Mouse (Mus musculus) MEL (cell line): ENCODE measurements around the gene Muc2.

Source experiments
- BHLHE40 ChIP-seq: IDR thresholded peaks from 2 replicates; pipeline ENCODE4 v1.6.1; 2012; ENCODE audit warnings: low read depth, mild to moderate bottlenecking, inconsistent platforms, low read length, improper control_type of control experiment, borderline replicate concordance
- CTCF ChIP-seq, 3 experiments: IDR thresholded peaks in 2 of 3; conservative IDR thresholded peaks in 1 of 3; 2 replicates each; pipeline ENCODE4 v1.5.1; 2011 to 2012; ENCODE audit warnings: low read length in 3 of 3, low read depth in 2 of 3, mild to moderate bottlenecking in 2 of 3, improper control_type of control experiment in 1 of 3, inconsistent platforms in 1 of 3, mixed read lengths in 1 of 3, moderate library complexity in 1 of 3; ENCODE audit not compliant: control insufficient read depth in 1 of 3, insufficient read depth in 1 of 3, poor library complexity in 1 of 3, severe bottlenecking in 1 of 3
- ELF1 ChIP-seq: IDR thresholded peaks from 2 replicates; pipeline ENCODE4 v1.6.1; 2014; ENCODE audit warnings: low read depth, mild to moderate bottlenecking, inconsistent platforms, low read length, improper control_type of control experiment, moderate library complexity
- EP300 ChIP-seq, 2 experiments: IDR thresholded peaks; 2 replicates each; pipeline ENCODE4 v1.6.1; 2011; ENCODE audit warnings: improper control_type of control experiment in 2 of 2, low read length in 2 of 2, low read depth in 1 of 2, mild to moderate bottlenecking in 1 of 2
- POLR2A ChIP-seq, 2 experiments: IDR thresholded peaks; 2 replicates each; pipeline ENCODE4 v1.6.1; 2011 to 2012; ENCODE audit warnings: low read length in 2 of 2, mild to moderate bottlenecking in 2 of 2, control low read depth in 1 of 2, improper control_type of control experiment in 1 of 2, low read depth in 1 of 2, moderate library complexity in 1 of 2; ENCODE audit not compliant: control insufficient read depth in 1 of 2, insufficient read depth in 1 of 2, poor library complexity in 1 of 2
- RCOR1 ChIP-seq: IDR thresholded peaks from 2 replicates; pipeline ENCODE4 v1.6.1; 2012; ENCODE audit warnings: low read depth, mild to moderate bottlenecking, inconsistent platforms, low read length, improper control_type of control experiment
- USF2 ChIP-seq, 2 experiments: IDR thresholded peaks; 2 replicates each; pipeline ENCODE4 v1.6.1; 2011 to 2012; ENCODE audit warnings: improper control_type of control experiment in 2 of 2, low read length in 2 of 2, borderline replicate concordance in 1 of 2, inconsistent platforms in 1 of 2, low read depth in 1 of 2, mild to moderate bottlenecking in 1 of 2; ENCODE audit not compliant: insufficient read depth in 1 of 2

DNA sequence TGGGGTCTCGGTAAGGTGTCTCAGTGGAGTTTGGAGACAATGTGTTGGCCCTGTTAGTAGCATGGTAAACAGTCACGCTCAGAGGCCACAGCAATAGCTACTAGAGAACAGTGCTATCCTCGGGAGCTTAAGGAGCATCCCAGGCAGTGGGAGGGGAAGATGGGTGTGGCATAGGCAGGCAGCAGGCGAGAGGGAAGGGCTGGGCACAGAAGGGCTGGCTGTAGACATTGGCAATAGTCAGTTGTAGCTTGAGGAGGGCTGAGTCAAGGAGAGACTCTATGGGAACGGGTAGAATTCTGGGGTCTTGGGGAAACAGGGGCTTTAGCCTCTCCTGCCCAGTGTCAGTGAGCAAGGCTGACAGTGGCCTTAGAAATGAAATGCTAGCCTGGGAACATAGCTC, 27.9 kb upstream of the Muc2 start:
- TF ChIP-seq CTCF (IDR thresholded peaks at IDR 0.05 in 2 of 3, conservative IDR thresholded peaks at IDR 0.05 in 1 of 3; ENCODE audit: control insufficient read depth in 1 of 3, insufficient read depth in 1 of 3, low read depth in 2 of 3, low read length in 3 of 3, poor library complexity in 1 of 3, severe bottlenecking in 1 of 3) (no peak), USF2 (IDR thresholded peaks at IDR 0.05; ENCODE audit: borderline replicate concordance in 1 of 2, insufficient read depth in 1 of 2, low read depth in 1 of 2, low read length in 2 of 2) (no peak), BHLHE40 (no peak), EP300 (IDR thresholded peaks at IDR 0.05; ENCODE audit: low read depth in 1 of 2, low read length in 2 of 2) (no peak), RCOR1 (no peak), ELF1 (no peak), POLR2A (IDR thresholded peaks at IDR 0.05; ENCODE audit: control insufficient read depth in 1 of 2, insufficient read depth in 1 of 2, low read depth in 1 of 2, low read length in 2 of 2, poor library complexity in 1 of 2) (no peak)
